Mouse (Mus musculus) hindbrain, embryonic 13.5 days (tissue): ENCODE data around the gene Fastkd1. TPM values are rescaled to one million over a fixed set of nuclear protein-coding genes. Genes with fewer than 3 reads are reported as not detected.

Experiments
- ATAC-seq: fragments of 200-750 bp; cut with Nextera tagmentation; 2 replicates; pipeline ENCODE4 v1.8.0; 2017; ENCODE audit warnings: moderate TSS enrichment; ENCODE audit not compliant: low FRiP score
- H3K27ac ChIP-seq: fragments of 300-500 bp; sonication (generic); 2 replicates; pipeline ENCODE4 v1.5.1; 2015; ENCODE audit warnings: inconsistent platforms, mild to moderate bottlenecking, moderate library complexity
- H3K27me3 ChIP-seq: fragments of 300-500 bp; sonication (generic); 2 replicates; pipeline ENCODE4 v1.6.1; 2015; ENCODE audit warnings: mild to moderate bottlenecking, inconsistent platforms
- H3K36me3 ChIP-seq: fragments of 300-500 bp; sonication (generic); 2 replicates; pipeline ENCODE4 v1.6.1; 2015; ENCODE audit warnings: mild to moderate bottlenecking, inconsistent platforms
- H3K4me1 ChIP-seq: fragments of 300-500 bp; sonication (generic); replicated peaks from 2 replicates; pipeline ENCODE4 v1.6.1; 2015; ENCODE audit warnings: inconsistent platforms
- H3K4me2 ChIP-seq: fragments of 300-500 bp; sonication (generic); 2 replicates; pipeline ENCODE4 v1.6.1; 2015; ENCODE audit warnings: inconsistent platforms, mild to moderate bottlenecking, moderate library complexity
- H3K4me3 ChIP-seq: fragments of 300-500 bp; sonication (generic); 2 replicates; pipeline ENCODE4 v1.5.1; 2015; ENCODE audit warnings: mild to moderate bottlenecking, inconsistent platforms
- H3K9ac ChIP-seq: fragments of 300-500 bp; sonication (generic); 2 replicates; pipeline ENCODE4 v1.6.1; 2015; ENCODE audit warnings: mild to moderate bottlenecking, inconsistent platforms
- H3K9me3 ChIP-seq: fragments of 300-500 bp; sonication (generic); 2 replicates; pipeline ENCODE4 v1.6.1; 2016; ENCODE audit warnings: inconsistent platforms
- WGBS: fragments of 180-500 bp; shearing (Covaris S2); methylation state at CpG from one replicate; pipeline ENCODE4 v1.1.7; 2015; 5-methylcytosine and 5-hydroxymethylcytosine counted together
- polyA plus RNA-seq: library from polyadenylated mRNA; unstranded; fragments of >200 nt; fragmentation: Nextera tagmentation; extraction: Ambion mirVana; gene quantifications from 2 replicates; pipeline ENCODE4 v1.2.1, GENCODE M21; 2015

The Fastkd1 gene
- 13.5 and 13.6 TPM in 2 replicates for polyA plus RNA-seq

- peak within 1 kb of the TSS; percentile 84 for H3K9ac ChIP-seq
- H3K27ac ChIP-seq: peak within 1 kb of the TSS; percentile 76
- under 1% methylated on average over 39 of the region's 39 CpGs for WGBS
- H3K9me3 ChIP-seq: no peaks in the 10 kb centered on the region
- 0 out of 2 replicates have a peak, but pooled peaks cover 5% of the 10 kb centered on the region for H3K27me3 ChIP-seq
- peaks cover 15% of the 10 kb centered on the region for H3K36me3 ChIP-seq
- H3K4me1 ChIP-seq: 0 out of 2 replicates have a peak, but pooled peaks cover 9% of the 10 kb centered on the region
- H3K4me3 ChIP-seq: peak within 1 kb of the TSS; percentile 81
- peak; percentile 99 for ATAC-seq
- H3K4me2 ChIP-seq: peak within 1 kb of the TSS; percentile 73
Measured at GRCm38 (mm10) chr2:69712981-69713625, at the start of gene Fastkd1. Fastkd1 (minus strand) TSS chr2:69713516.

GRCm38 (mm10) chr2:69760980-69761379 lies 47.7 kb upstream of the Fastkd1 start:
- Histone ChIP-seq H3K27ac (no peak overlapping the region), H3K27me3 (no peaks in the 10 kb centered on the region), H3K9me3 (no peaks in the 10 kb centered on the region), H3K4me1 (no peaks in the 10 kb centered on the region), H3K4me2 (no peak overlapping the region), H3K4me3 (no peak overlapping the region), H3K9ac (no peak overlapping the region), H3K36me3 (peaks cover 3% of the 10 kb centered on the region; the same call in 1 of the 2 replicates)
- ATAC-seq: peak; percentile 32; the same call in 1 of the 2 replicates
- 27% methylated on average over 5 of the region's 5 CpGs for WGBS

- H3K9me3 ChIP-seq: peaks cover 3% of the 10 kb centered on the region; the same call in 1 of the 2 replicates
- no peaks in the 10 kb centered on the region for H3K27me3 ChIP-seq
- 95% methylated on average over 1 of the region's 1 CpGs for WGBS
- H3K27ac ChIP-seq: no peak overlapping the region
- H3K9ac ChIP-seq: no peak overlapping the region
- no peaks in the 10 kb centered on the region for H3K4me1 ChIP-seq
- H3K36me3 ChIP-seq: peaks cover 60% of the 10 kb centered on the region
- no peak overlapping the region for H3K4me2 ChIP-seq
- H3K4me3 ChIP-seq: no peak overlapping the region
- no peak for ATAC-seq
Measured at GRCm38 (mm10) chr2:69745091-69745490, 31.8 kb upstream of the Fastkd1 start.

- Histone ChIP-seq H3K9ac (peak overlapping the region; percentile 92), H3K4me1 (peaks cover 18% of the 10 kb centered on the region), H3K27ac (peak overlapping the region; percentile 88), H3K9me3 (no peaks in the 10 kb centered on the region), H3K4me2 (peak overlapping the region; percentile 79), H3K4me3 (peak overlapping the region; percentile 97), H3K36me3 (no peaks in the 10 kb centered on the region), H3K27me3 (peaks cover 10% of the 10 kb centered on the region)
- ATAC-seq: no peak
- WGBS: 2% methylated on average over 13 of the region's 13 CpGs
Measured at GRCm38 (mm10) chr2:69723519-69723825, 10.2 kb upstream of the Fastkd1 start.

GRCm38 (mm10) chr2:69722650-69723518 lies 9.6 kb upstream of the Fastkd1 start:
- Histone ChIP-seq H3K4me3 (peak overlapping the region; percentile 97), H3K4me1 (peaks cover 18% of the 10 kb centered on the region), H3K4me2 (peak overlapping the region; percentile 79), H3K9ac (peak overlapping the region; percentile 92), H3K9me3 (no peaks in the 10 kb centered on the region), H3K36me3 (no peaks in the 10 kb centered on the region), H3K27me3 (peaks cover 10% of the 10 kb centered on the region), H3K27ac (peak overlapping the region; percentile 88)
- under 1% methylated on average over 91 of the region's 91 CpGs for WGBS
- ATAC-seq: peak; percentile 96

GRCm38 (mm10) chr2:69722273-69722649 lies 8.9 kb upstream of the Fastkd1 start, which contains the start of gene Ppig:
Ppig (plus strand) TSS chr2:69722545.
- Histone ChIP-seq H3K27ac (peak within 1 kb of the TSS; percentile 88), H3K4me1 (peaks cover 18% of the 10 kb centered on the region), H3K4me2 (peak within 1 kb of the TSS; percentile 79), H3K36me3 (no peaks in the 10 kb centered on the region), H3K4me3 (peak within 1 kb of the TSS; percentile 97), H3K27me3 (peaks cover 10% of the 10 kb centered on the region), H3K9me3 (no peaks in the 10 kb centered on the region), H3K9ac (peak within 1 kb of the TSS; percentile 92)
- peak; percentile 59 for ATAC-seq
- 5% methylated on average over 12 of the region's 12 CpGs for WGBS

- H3K4me2 ChIP-seq: no peak overlapping the region
- no peak overlapping the region for H3K27ac ChIP-seq
- no peaks in the 10 kb centered on the region for H3K36me3 ChIP-seq
- peaks cover 9% of the 10 kb centered on the region for H3K4me1 ChIP-seq
- 94% methylated on average over 1 of the region's 1 CpGs for WGBS
- ATAC-seq: no peak
- no peak overlapping the region for H3K9ac ChIP-seq
- no peaks in the 10 kb centered on the region for H3K9me3 ChIP-seq
- peaks cover 15% of the 10 kb centered on the region for H3K27me3 ChIP-seq
- no peak overlapping the region for H3K4me3 ChIP-seq
Measured at GRCm38 (mm10) chr2:69719121-69719520, 5.8 kb upstream of the Fastkd1 start.

GRCm38 (mm10) chr2:69716483-69716882 lies 3.2 kb upstream of the Fastkd1 start:
- no peak overlapping the region for H3K4me2 ChIP-seq
- H3K27ac ChIP-seq: no peak overlapping the region
- H3K27me3 ChIP-seq: peaks cover 15% of the 10 kb centered on the region
- H3K36me3 ChIP-seq: no peaks in the 10 kb centered on the region
- H3K9ac ChIP-seq: no peak overlapping the region
- 80% methylated on average over 3 of the region's 3 CpGs for WGBS
- H3K4me3 ChIP-seq: no peak overlapping the region
- 0 out of 2 replicates have a peak, but pooled peaks cover 6% of the 10 kb centered on the region for H3K4me1 ChIP-seq
- ATAC-seq: no peak
- no peaks in the 10 kb centered on the region for H3K9me3 ChIP-seq

- Histone ChIP-seq H3K9ac (no peak overlapping the region), H3K4me3 (no peak overlapping the region), H3K36me3 (peaks cover 12% of the 10 kb centered on the region), H3K27ac (no peak overlapping the region), H3K4me2 (no peak overlapping the region), H3K9me3 (no peaks in the 10 kb centered on the region), H3K4me1 (0 out of 2 replicates have a peak, but pooled peaks cover 9% of the 10 kb centered on the region), H3K27me3 (0 out of 2 replicates have a peak, but pooled peaks cover 5% of the 10 kb centered on the region)
- ATAC-seq: no peak
- WGBS: 87% methylated on average over 5 of the region's 5 CpGs
Measured at GRCm38 (mm10) chr2:69714126-69714525, 810 bp upstream of the Fastkd1 start.

GRCm38 (mm10) chr2:69713626-69714014 lies 304 bp upstream of the Fastkd1 start:
- peak overlapping the region; percentile 81 for H3K4me3 ChIP-seq
- no peaks in the 10 kb centered on the region for H3K9me3 ChIP-seq
- H3K36me3 ChIP-seq: peaks cover 15% of the 10 kb centered on the region
- peak overlapping the region; percentile 73 for H3K4me2 ChIP-seq
- 0 out of 2 replicates have a peak, but pooled peaks cover 5% of the 10 kb centered on the region for H3K27me3 ChIP-seq
- H3K4me1 ChIP-seq: 0 out of 2 replicates have a peak, but pooled peaks cover 9% of the 10 kb centered on the region
- peak; percentile 50; the same call in 1 of the 2 replicates for ATAC-seq
- H3K9ac ChIP-seq: no peak overlapping the region; the same call in 1 of the 2 replicates
- 34% methylated on average over 4 of the region's 4 CpGs for WGBS
- H3K27ac ChIP-seq: no peak overlapping the region

GRCm38 (mm10) chr2:69712171-69712570 lies 1.1 kb downstream of the Fastkd1 start:
- Histone ChIP-seq H3K27me3 (0 out of 2 replicates have a peak, but pooled peaks cover 5% of the 10 kb centered on the region), H3K4me3 (no peak overlapping the region), H3K4me2 (peak overlapping the region; percentile 73), H3K9me3 (no peaks in the 10 kb centered on the region), H3K27ac (no peak overlapping the region), H3K9ac (no peak overlapping the region), H3K4me1 (0 out of 2 replicates have a peak, but pooled peaks cover 9% of the 10 kb centered on the region), H3K36me3 (peaks cover 24% of the 10 kb centered on the region)
- ATAC-seq: no peak
- WGBS: 89% methylated on average over 14 of the region's 14 CpGs

GRCm38 (mm10) chr2:69700446-69700845 lies 12.9 kb downstream of the Fastkd1 start:
- H3K36me3 ChIP-seq: peaks cover 76% of the 10 kb centered on the region
- no peak overlapping the region for H3K4me3 ChIP-seq
- no peaks in the 10 kb centered on the region for H3K27me3 ChIP-seq
- 97% methylated on average over 8 of the region's 8 CpGs for WGBS
- H3K4me1 ChIP-seq: no peaks in the 10 kb centered on the region
- 0 out of 2 replicates have a peak, but pooled peaks cover 7% of the 10 kb centered on the region for H3K9me3 ChIP-seq
- H3K4me2 ChIP-seq: no peak overlapping the region
- no peak overlapping the region for H3K27ac ChIP-seq
- ATAC-seq: no peak
- no peak overlapping the region for H3K9ac ChIP-seq
